ENCODE assay signal across 8 mouse cellular contexts in genomic region chr2:32878396-32878795, GRCm38 (mm10). TPM values are rescaled to one million over a fixed set of nuclear protein-coding genes. Genes with fewer than 3 reads are reported as not detected.
DNase-seq lines count a peak whose midpoint lies in the region; ATAC-seq and TF ChIP-seq lines count a peak whose summit lies in the region.

No protein-coding gene starts in this region.

- no peak for TF ChIP-seq CTCF in lung, adult 2 months (IDR thresholded peaks at IDR 0.05; ENCODE audit: insufficient read depth, low read length)

- peaks cover 86% of the 10 kb centered on the region for H3K4me1 ChIP-seq in midbrain, embryonic 10.5 days
- peaks cover 35% of the 10 kb centered on the region for H3K4me1 ChIP-seq in midbrain, embryonic 11.5 days (ENCODE audit: control insufficient read depth, insufficient read depth, low read length)
- H3K4me1 ChIP-seq in intestine, embryonic 15.5 days (replicated peaks): peaks cover 77% of the 10 kb centered on the region
- H3K4me1 ChIP-seq in lung, adult 2 months (ENCODE audit: control insufficient read depth, insufficient read depth, low read length): peaks cover 39% of the 10 kb centered on the region
- peaks cover 81% of the 10 kb centered on the region for H3K4me1 ChIP-seq in stomach, embryonic 16.5 days (ENCODE audit: control insufficient read depth, insufficient read depth, low read length)

- peaks cover 23% of the 10 kb centered on the region for H3K27me3 ChIP-seq in midbrain, embryonic 10.5 days (ENCODE audit: low read depth, poor library complexity, severe bottlenecking)
- H3K27me3 ChIP-seq in midbrain, embryonic 11.5 days (ENCODE audit: control insufficient read depth, insufficient read depth, low read length): no peaks in the 10 kb centered on the region; the same call in 1 of the 2 replicates
- no peaks in the 10 kb centered on the region for H3K27me3 ChIP-seq in intestine, embryonic 15.5 days (replicated peaks)
- no peaks in the 10 kb centered on the region for H3K27me3 ChIP-seq in stomach, embryonic 16.5 days (ENCODE audit: control insufficient read depth, insufficient read depth, low read length)

- H3K4me2 ChIP-seq in midbrain, embryonic 11.5 days: no peak overlapping the region
- H3K4me2 ChIP-seq in intestine, embryonic 15.5 days (replicated peaks): peak overlapping the region; percentile 90
- peak overlapping the region; percentile 90 for H3K4me2 ChIP-seq in stomach, embryonic 16.5 days (ENCODE audit: low read depth, low read length)

- peak overlapping the region; percentile 78; the same call in 1 of the 2 replicates for H3K4me3 ChIP-seq in midbrain, embryonic 10.5 days
- H3K4me3 ChIP-seq in midbrain, embryonic 11.5 days (ENCODE audit: low read depth, low read length): no peak overlapping the region
- H3K4me3 ChIP-seq in intestine, embryonic 15.5 days (replicated peaks): peak overlapping the region; percentile 74; the same call in 1 of the 2 replicates
- peak overlapping the region; percentile 90 for H3K4me3 ChIP-seq in lung, adult 2 months (replicated peaks; ENCODE audit: extremely low read depth, low read depth, low read length)
- peak overlapping the region; percentile 81 for H3K4me3 ChIP-seq in stomach, embryonic 16.5 days (replicated peaks; ENCODE audit: low read length)

- H3K9ac ChIP-seq in midbrain, embryonic 11.5 days (ENCODE audit: low read length): no peak overlapping the region
- H3K9ac ChIP-seq in intestine, embryonic 15.5 days: peak overlapping the region; percentile 78; the same call in 1 of the 2 replicates
- H3K9ac ChIP-seq in stomach, embryonic 16.5 days (ENCODE audit: low read length): peak overlapping the region; percentile 94

- peak; percentile 18; the same call in 1 of the 2 replicates for TF ChIP-seq POLR2A in lung, adult 2 months (IDR thresholded peaks at IDR 0.05; ENCODE audit: borderline replicate concordance, extremely low read depth, low read depth, low read length)

- 63% methylated on average over 3 of the region's 3 CpGs for WGBS in midbrain, embryonic 10.5 days
- WGBS in midbrain, embryonic 11.5 days: 73% methylated on average over 3 of the region's 3 CpGs
- WGBS in intestine, embryonic 15.5 days: 58% methylated on average over 3 of the region's 3 CpGs
- WGBS in lung, adult 2 months: 28% methylated on average over 3 of the region's 3 CpGs
- 64% methylated on average over 3 of the region's 3 CpGs for WGBS in stomach, embryonic 16.5 days

- no peak overlapping the region for H3K27ac ChIP-seq in midbrain, embryonic 10.5 days (replicated peaks)
- no peak overlapping the region for H3K27ac ChIP-seq in midbrain, embryonic 11.5 days (ENCODE audit: low read depth, low read length)
- H3K27ac ChIP-seq in intestine, embryonic 15.5 days: no peak overlapping the region
- peak overlapping the region; percentile 97 for H3K27ac ChIP-seq in stomach, embryonic 16.5 days (ENCODE audit: low read length)

- no peaks in the 10 kb centered on the region for H3K36me3 ChIP-seq in midbrain, embryonic 10.5 days
- no peaks in the 10 kb centered on the region for H3K36me3 ChIP-seq in midbrain, embryonic 11.5 days (ENCODE audit: control insufficient read depth, insufficient read depth, low read length)
- no peaks in the 10 kb centered on the region for H3K36me3 ChIP-seq in intestine, embryonic 15.5 days
- no peaks in the 10 kb centered on the region for H3K36me3 ChIP-seq in stomach, embryonic 16.5 days (ENCODE audit: control insufficient read depth, insufficient read depth, low read length)

- no peak for DNase-seq in midbrain, embryonic 10.5 days (ENCODE audit: low spot score)
- DNase-seq in midbrain, embryonic 11.5 days (ENCODE audit: low spot score, missing footprints): no peak
- peak; percentile 64 for DNase-seq in lung, adult 2 months
- DNase-seq in thymus, postnatal 0 days (ENCODE audit: low spot score): no peak
- DNase-seq in cerebellum, adult 11-12 months: no peak

- H3K9me3 ChIP-seq in midbrain, embryonic 10.5 days (replicated peaks): no peaks in the 10 kb centered on the region
- no peaks in the 10 kb centered on the region for H3K9me3 ChIP-seq in midbrain, embryonic 11.5 days (ENCODE audit: control insufficient read depth, low read length)
- H3K9me3 ChIP-seq in intestine, embryonic 15.5 days: no peaks in the 10 kb centered on the region
- no peaks in the 10 kb centered on the region for H3K9me3 ChIP-seq in stomach, embryonic 16.5 days (replicated peaks; ENCODE audit: control insufficient read depth, low read length)

- no peak for ATAC-seq in midbrain, embryonic 11.5 days (ENCODE audit: low FRiP score)
- no peak for ATAC-seq in intestine, embryonic 15.5 days
- ATAC-seq in stomach, embryonic 16.5 days (ENCODE audit: insufficient read depth, low FRiP score): no peak
- ATAC-seq in megakaryocyte progenitor cell, adult 5-6 weeks (replicated peaks; ENCODE audit: poor library complexity): no peak

RNA-seq across cellular contexts. Expression of gene Fam129b, which starts 2.5 kb away (rescaled TPM):
- 23.5 and 25.5 TPM in 2 replicates for polyA plus RNA-seq in midbrain, embryonic 10.5 days (2016; fragmentation: Nextera tagmentation; extraction: Ambion mirVana)
- 10.3 and 10.6 TPM in 2 replicates for polyA plus RNA-seq in midbrain, embryonic 11.5 days (2014; fragmentation: Nextera tagmentation; extraction: Ambion mirVana)
- 40.4 and 42.2 TPM in 2 replicates for polyA plus RNA-seq in intestine, embryonic 15.5 days (2015; fragmentation: Nextera tagmentation; extraction: Ambion mirVana)
- polyA plus RNA-seq in lung, adult 2 months (2012; rRNA removed): 205 and 224 TPM in 2 replicates
- 108 and 139 TPM in 2 replicates for polyA plus RNA-seq in stomach, embryonic 16.5 days (2015; fragmentation: Nextera tagmentation; extraction: Ambion mirVana)
- 3.3 and 3.5 TPM in 2 replicates for total RNA-seq in megakaryocyte progenitor cell, adult 5-6 weeks (2015)
- total RNA-seq in megakaryocyte progenitor cell, adult 5-6 weeks (2017): 6.5 and 6.8 TPM in 2 replicates
- polyA plus RNA-seq in thymus, postnatal 0 days (2015; fragmentation: Nextera tagmentation; extraction: Ambion mirVana): 10.9 and 12.4 TPM in 2 replicates

RNA-seq across cellular contexts. Expression of gene Stxbp1, which starts 31.4 kb away (rescaled TPM):
- polyA plus RNA-seq in midbrain, embryonic 10.5 days (2016; fragmentation: Nextera tagmentation; extraction: Ambion mirVana): 31.4 and 45.6 TPM in 2 replicates
- 51.4 and 53.8 TPM in 2 replicates for polyA plus RNA-seq in midbrain, embryonic 11.5 days (2014; fragmentation: Nextera tagmentation; extraction: Ambion mirVana)
- 21.2 and 22.1 TPM in 2 replicates for polyA plus RNA-seq in intestine, embryonic 15.5 days (2015; fragmentation: Nextera tagmentation; extraction: Ambion mirVana)
- 26.3 and 37.9 TPM in 2 replicates for polyA plus RNA-seq in lung, adult 2 months (2012; rRNA removed)
- polyA plus RNA-seq in stomach, embryonic 16.5 days (2015; fragmentation: Nextera tagmentation; extraction: Ambion mirVana): 20.8 and 23.2 TPM in 2 replicates
- total RNA-seq in megakaryocyte progenitor cell, adult 5-6 weeks (2015): 2.9 and 4.7 TPM in 2 replicates
- 1.6 and 3.7 TPM in 2 replicates for total RNA-seq in megakaryocyte progenitor cell, adult 5-6 weeks (2017)
- polyA plus RNA-seq in thymus, postnatal 0 days (2015; fragmentation: Nextera tagmentation; extraction: Ambion mirVana): 6.0 and 7.0 TPM in 2 replicates
